Mouse (Mus musculus): ENCODE measurements around the gene Trim7.
A peak's percentile ranks its signal among the peaks of the same experiment; 100 is the strongest.
"Not testable (repeated sequence)": the region's sequence is repeated elsewhere in the genome, so short reads cannot be mapped to it uniquely, and the experiment has no call there.

The Trim7 gene

DNA sequence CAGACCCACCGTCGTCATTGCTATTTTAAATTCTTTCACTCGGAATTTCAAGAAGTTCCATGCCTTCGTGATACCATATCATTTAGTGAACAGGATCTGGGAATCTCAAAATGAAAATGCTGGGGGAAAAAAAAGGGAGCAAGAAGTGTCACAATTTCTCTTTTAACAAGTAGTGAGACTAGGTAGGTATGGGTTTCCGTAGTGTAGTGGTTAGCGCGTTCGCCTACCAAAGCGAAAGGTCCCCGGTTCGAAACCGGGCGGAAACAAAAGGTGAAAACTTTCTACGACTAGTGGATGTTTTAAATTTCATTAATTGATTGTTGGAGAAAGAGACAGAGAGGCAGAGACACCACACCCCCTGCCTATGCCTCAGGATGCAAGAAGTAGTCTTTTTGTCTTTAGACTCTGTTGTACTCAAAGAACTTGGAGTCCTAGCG, 2.4 kb upstream of the Trim7 start:
- peak in 1 of 2 experiments; percentile 52 for DNase-seq (ENCODE audit: low spot score in 2 of 2)

DNA sequence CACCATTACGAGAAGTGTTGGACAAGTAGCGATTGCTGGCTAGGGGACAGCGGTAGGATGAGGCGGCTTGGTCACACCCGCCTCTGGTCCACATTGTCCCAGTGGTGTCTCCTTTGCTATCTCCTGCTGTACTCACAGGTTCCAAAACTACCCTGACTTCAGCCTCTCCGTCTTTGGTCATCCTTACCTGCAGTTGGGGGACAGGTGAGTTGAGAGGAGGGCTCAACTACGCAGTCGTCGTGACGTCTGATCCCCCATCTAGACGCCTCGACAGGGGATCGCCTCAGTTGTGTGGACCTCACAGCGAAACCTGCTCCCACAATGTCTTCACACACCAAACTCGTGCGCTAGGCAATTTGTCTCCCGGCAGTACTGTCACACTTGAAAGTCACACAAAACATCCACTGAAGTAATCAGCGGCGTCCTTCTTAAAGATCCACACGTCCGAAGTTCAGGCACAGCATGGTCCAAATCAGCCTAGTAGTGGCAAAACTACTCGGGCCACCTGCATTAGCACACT, 1.6 kb upstream of the Trim7 start:
- DNase-seq (ENCODE audit: low spot score in 2 of 2): no peak

DNA sequence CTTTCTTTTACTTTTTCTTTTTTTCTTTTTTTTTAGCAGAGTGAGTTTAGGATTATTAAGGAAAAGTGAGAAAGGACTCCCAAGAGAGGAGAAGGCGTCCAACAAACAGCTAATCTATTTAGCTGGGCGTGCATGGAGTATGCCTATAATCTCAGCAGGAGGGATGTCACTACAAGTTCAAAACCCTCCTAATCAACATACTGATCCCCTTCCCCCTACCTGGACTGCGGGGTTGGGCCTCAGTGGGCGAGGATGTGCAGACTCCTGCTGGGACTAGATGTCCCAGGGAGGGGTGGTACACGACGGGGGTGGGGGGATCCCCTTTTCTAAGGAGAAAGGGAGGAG, 784 bp downstream of the Trim7 start:
- no peak for DNase-seq (ENCODE audit: low spot score in 2 of 2)

DNA sequence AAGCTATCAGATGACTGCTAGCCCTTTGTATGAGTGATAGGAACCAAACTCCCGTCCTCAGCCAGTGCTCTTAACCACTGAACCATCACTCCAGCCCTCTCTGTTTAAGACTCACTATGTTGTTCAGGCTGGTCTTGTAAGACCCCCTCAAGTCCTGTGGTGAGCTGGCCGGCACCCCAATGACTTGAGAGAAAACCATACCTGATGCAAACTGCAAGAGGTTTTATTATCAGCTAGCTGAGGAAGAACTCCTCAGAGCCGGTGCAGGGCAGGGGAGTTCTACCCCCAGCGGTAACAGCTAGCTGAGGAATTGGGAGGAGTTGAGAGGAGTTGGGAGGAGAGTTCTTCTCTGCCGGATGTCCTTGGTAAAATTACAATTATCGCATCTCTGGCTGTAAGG, 2.0 kb downstream of the Trim7 start:
- DNase-seq (ENCODE audit: low spot score in 2 of 2): no peak

DNA sequence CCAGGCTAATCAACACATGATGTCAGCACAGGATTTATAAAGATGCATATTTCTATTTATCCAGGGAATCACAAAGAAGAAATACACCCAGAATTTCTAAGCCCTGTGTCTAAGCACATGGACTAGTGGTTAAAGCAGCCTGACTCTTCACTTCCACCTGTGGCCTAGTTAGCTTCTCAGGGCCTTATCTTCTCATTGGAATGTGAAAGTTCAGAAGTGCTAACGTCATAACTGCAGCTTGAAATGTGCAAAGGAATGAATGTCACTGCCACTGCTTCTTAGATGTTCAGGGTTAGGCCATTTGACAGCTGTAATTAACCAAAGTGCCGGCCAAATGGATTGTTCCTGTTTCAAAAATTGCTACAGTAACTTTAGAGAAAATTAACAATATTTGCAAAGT, 4.3 kb downstream of the Trim7 start:
- DNase-seq (ENCODE audit: low spot score in 2 of 2): no peak

DNA sequence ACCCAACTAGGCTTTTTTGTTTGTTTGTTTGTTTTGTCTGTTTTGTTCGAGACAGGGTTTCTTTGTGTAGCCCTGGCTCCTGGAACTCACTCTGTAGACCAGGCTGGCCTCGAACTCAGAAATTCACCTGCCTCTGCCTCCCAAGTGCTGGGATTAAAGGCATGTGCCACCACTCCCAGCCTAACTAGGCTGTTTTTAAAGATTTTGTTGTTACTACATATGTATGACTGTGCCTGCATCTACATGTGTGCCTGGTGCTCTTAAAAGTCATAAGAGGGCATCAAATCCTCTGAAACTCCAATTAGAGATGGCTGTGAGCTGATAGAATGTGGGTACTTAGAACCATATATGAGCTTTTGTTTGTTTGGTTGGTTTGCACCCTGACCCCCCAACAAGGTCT, 5.3 kb downstream of the Trim7 start:
- no peak for DNase-seq (ENCODE audit: low spot score in 2 of 2)

DNA sequence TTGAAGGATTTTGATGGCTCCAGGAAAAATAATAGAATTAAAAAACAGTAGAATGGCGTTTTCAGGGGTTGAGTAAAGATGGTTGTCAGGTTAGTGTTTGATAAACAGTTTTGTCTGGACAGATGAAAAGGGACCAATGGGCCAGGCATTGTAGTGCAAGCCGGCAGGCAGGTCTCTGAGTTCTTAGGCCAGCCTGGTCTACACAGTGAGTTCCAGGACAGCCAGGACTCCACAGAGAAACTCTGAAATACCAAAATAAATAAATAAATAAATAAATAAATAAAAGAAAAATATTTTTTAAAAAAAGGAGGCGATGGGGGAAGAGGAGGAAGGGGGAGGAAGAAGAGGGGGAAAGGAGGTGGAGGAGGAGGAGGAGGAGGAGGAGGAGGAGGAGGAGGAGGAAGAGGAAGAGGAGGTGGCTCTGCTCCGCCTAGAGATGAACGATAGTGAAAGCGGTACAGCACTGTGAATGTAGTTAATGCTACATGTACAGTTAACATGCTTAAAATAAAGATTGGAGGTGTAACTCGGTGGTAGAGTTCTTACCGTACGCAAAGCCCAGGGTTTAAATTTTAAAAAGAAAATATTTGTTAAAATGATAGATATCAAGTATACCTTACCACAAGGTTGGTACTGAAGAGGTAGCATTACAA, 7.3 kb downstream of the Trim7 start:
- DNase-seq (ENCODE audit: low spot score in 2 of 2): no peak

DNA sequence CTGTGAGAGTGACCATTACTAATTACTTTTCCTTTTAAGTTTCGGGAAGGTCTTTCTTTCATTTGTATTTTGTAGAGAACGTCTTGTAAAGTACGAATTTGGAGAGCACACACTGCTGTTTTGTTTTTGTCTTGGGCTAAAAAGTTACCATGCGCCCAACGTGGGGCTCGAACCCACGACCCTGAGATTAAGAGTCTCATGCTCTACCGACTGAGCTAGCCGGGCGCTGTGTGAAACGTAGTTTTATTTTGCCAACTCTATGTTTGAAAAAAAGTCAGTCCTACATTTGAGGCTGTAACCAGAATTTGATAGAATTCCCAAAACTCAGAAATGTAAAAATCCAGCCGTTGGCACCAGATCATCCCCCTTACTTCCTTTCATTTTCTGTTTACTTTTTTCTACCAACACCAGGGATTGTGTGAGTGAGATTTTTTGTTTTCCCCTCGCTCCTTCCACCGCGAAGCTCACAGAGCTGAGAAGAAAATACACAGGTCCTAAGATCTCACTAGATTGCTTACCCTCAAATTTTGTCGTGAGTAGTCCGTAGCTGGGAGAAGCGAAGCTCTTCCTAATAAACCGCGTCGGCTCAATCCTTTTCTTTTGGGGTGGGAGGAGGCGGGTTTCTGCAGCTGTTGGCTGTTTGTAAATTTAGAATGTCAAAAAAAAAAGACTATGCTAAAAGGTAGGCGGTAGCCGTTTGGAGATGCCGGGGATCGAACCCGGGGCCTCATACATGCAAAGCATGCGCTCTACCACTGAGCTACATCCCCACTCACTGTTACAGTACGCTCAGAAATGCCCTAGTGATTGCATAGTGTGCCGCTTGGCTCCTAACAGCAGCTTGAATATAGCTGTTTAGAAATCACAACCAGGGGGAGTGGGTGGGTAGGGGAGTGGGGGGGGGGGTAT, 8.0 kb downstream of the Trim7 start:
- peak; percentile 81 to 90 for DNase-seq (ENCODE audit: low spot score in 2 of 2)

DNA sequence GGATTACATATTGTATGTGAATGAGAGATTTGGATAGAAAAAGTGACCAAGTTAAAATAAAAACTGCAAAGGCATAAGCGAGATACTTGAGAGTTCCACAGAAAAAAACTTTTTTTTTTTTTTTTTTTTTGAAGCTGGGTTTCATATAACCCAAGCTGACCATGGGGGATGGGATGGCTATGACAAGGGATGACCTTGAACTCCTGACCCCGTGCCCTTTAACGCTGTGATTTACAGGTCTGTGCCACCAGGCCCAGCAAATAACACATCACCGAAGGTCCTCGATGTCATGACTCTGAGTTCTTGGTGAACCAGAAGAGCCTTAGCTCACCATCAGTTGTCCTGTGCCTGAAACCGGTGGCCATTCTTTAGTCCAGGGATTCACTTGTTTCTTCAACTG, 10.0 kb downstream of the Trim7 start:
- DNase-seq (ENCODE audit: low spot score in 2 of 2): no peak

DNA sequence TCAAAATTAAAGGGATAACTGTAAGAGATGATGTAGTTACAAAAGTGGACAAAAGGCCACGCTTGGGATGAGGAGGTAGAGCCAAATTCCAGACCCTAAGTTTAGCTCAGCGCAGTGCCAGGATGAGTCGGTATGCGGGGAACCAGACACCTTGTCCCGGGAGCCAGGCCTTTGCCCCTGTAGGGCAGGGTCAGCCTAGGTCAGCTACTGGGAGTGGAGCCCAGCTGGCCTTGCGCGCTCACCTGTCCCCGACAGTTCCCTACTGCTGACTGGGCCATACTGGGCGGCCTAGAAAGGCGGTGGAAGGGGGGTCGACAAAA, 11.0 kb downstream of the Trim7 start:
- DNase-seq (ENCODE audit: low spot score in 2 of 2): no peak

DNA sequence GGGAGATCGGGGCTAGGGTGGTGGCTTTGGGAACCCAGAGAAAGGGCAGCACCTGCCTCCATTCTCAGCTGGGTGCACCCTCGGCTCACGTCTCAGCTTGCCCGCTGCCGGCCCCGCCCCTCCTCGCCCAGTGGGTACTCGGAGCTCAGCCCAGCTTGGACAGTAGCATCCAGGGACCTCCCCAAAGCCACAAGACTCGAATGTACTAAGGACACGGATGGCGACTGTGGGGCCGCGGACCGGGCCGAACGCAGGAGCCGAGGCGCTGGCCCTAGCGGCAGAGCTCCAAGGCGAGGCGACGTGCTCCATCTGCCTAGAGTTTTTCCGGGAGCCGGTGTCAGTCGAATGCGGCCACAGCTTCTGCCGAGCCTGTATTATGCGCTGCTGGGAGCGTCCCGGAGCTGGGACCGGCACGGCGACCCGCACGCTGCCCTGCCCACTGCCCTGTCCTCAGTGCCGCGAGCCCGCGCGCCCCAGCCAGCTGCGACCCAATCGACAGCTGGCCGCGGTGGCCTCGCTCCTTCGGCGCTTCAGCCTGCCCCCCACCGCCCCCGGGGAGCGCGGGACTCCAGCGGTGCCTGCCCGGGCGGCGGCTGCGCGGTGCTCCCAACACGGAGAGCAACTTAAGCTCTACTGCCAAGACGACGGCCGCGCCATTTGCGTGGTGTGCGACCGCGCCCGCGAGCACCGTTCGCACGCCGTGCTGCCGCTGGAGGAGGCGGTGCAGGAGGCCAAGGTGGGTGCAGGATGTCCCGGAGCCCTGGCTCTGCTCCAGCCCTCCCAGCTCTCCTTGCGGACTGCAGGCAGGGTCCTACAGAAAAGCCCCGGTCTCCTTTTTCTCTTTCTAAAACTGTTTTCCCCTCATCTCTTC, 11.6 kb downstream of the Trim7 start:
- peak in 1 of 2 experiments; percentile 45 for DNase-seq (ENCODE audit: low spot score in 2 of 2)

DNA sequence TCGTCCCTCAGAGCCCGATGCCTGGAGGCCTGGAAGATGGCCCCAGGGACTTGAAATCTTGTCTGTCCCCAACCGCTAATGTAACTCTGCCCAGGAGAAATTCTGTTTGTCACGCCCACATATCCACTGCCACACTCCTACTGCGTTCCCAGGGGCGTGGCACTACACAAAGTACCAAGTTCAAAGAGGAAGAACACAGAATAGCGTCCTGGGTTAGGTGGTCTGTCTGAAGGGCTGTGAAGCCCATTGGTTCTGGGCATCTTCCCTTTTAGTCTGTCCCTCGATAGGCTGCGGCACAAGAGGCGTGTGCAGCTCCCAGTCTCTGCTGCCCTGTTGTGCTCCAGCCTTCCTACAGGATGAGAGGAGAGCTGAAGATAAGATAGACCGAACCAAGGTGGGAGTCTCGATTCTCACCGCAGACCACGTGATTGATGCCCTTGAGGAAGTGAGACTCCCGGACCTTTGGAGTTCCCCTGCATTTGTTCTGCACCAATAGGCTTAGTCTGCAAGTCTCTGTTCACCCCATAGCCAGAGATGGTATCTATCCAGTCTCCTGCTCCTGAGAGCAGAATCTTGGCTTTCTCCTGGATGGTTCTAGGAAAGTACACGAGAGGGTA, 12.3 kb downstream of the Trim7 start:
- no peak for DNase-seq (ENCODE audit: low spot score in 2 of 2)

DNA sequence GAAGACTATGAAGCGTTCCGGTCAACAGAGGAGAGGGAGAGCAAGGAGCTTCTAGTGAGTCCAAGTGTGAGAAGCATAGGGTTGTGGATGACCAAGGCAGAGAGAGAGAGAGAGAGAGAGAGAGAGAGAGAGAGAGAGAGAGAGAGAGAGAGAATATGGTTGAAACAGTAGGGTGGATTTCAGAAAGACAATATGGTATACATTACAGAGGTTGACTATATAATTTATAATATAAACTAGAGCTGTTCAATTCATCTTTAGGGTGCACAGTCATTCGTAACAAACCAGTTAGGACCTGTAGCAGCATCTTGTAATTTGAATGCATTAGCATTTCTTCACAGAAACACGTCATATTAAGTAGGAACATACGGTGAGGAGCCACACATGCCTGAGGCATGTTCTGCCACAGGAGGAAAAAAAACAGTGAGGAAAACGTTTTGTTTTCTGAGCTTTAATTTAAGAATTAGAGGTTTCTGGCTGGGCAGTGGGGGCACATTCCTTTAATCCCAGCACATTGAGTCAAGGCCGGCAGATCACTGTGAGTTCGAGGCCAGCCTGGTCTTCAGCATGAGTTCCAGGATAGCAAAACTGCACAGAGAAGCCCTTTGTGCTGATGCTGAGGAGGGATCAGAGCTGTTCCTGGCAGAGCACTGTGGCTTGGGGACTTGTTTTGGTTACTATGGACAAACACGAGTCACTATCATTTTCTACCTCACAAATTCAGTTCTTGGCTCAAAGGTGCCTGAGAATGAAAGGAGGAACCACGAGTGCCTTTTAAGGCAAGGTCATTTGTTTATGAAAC, 13.1 kb downstream of the Trim7 start:
- no peak for DNase-seq (ENCODE audit: low spot score in 2 of 2)

DNA sequence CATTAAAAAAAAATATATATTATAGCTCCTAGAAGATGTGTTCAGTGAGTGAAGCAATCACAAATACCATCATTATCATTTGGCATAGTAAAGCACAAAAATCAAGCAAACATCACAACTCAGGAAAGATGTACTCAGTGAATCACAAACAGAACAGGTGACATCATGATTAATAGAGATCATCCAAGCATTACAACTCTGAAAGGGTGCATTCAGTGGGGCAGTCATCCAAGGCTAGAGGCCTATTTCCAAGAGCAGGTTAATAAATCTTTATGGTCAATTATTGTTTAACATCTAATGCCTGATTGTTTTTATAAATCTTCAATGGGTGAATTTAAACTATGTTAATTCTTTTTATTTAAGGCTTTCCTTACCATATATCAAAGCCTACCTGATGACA, 14.9 kb downstream of the Trim7 start:
- no peak for DNase-seq (ENCODE audit: low spot score in 2 of 2)

DNA sequence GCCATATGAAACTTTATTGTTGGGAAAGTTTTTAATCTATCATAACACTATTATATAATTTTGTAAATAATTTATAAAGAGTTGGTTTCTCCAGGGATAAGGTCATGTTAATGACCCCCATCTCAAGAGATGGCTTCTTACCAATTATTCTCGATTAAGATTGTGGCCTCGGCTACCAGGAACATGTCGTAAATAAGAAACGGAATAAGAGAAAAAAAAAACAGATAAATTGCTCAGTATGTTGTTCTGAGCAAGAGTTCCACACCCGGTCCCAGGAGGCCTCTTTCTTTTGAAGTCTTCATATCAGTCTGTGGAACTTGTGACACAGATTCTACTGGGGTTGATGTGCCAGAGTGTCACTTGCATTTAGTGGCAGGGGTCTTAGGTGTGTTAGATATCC, 15.3 kb downstream of the Trim7 start:
- DNase-seq (ENCODE audit: low spot score in 2 of 2): no peak

DNA sequence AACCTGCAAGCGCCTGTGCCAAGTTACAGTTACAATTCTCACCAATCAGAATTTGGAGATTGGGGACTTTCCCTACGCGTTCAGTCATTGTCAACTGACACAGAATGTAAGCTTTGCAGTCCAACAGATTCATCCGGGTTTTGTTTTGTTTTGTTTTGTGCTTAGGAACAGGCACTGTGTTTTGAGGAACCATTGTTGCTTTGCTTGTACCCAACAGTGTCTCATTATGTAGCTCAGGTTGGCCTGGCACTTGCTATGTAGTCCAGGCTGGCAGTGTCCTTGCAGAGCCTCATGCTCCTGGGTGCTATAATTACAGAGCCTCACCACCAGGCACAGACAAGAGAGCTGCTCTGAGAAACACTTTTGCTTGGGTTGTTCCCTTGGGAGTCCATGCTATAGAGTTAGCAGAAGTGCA, 16.4 kb downstream of the Trim7 start:
- no peak for DNase-seq (ENCODE audit: low spot score in 2 of 2)

DNA sequence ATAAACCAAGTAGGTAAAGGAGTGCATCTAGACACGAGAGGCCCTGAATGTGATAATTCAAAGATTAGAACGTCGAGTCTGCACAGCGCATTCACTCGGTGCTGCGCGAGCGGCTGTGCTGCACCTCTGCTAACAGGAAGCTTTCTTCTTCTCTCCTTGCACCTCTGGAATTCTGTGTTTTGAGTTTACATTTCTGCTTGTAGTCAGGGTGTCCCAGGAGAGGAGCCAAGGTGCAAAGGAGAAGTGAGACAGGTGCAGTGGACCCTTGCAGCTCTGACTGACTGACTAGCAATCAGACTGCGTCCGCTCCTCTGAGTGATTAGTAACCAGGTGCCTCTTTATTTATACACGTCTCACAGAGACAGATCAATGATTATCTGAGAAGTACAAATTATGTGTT, 17.3 kb downstream of the Trim7 start:
- no peak for DNase-seq (ENCODE audit: low spot score in 2 of 2)

DNA sequence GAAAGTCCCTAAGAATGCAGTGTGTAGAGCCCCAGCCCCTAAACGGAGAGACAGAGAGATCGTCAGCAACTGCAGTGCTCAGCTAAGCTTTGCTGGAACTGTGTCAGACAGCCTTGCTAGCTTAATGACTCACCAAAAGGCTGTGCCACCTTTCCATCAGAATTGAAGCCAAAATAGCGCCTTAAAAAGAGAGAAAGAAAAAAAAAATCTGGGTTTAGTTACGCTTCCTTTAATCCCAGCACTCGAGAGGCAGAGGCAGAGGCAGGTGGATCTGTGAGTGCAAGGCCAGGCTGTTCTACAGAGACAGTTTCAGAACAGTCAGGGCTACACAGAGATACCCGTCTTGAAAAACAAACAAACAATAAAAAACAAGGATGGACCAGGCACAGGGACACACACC, 18.4 kb downstream of the Trim7 start:
- DNase-seq (ENCODE audit: low spot score in 2 of 2): no peak

DNA sequence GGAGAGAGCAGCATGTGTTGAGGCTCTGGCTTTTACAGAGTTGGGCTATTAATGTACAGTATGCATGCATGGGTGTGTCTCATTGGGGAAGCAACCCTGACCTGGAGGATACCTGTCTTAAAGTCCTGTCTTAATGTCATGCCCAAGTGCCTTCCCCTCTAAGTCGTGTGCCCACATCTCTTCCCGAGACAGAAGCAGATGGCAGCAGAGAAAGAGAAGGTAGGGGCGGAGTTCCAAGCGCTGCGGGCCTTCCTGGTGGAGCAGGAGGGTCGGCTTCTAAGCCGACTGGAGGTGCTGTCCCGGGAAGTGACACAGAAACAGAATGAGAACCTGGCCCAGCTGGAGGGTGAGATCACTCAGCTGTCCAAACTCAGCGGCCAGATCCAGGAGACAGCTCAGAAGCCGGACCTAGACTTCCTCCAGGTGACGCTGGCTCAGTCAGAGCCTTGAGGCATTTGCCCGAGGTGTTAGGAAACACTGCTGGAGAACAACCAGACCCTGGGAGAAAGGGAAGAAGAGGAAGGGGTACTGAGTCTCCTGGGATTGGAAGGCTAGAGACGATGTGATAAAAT, 19.4 kb downstream of the Trim7 start:
- no peak for DNase-seq (ENCODE audit: low spot score in 2 of 2)

DNA sequence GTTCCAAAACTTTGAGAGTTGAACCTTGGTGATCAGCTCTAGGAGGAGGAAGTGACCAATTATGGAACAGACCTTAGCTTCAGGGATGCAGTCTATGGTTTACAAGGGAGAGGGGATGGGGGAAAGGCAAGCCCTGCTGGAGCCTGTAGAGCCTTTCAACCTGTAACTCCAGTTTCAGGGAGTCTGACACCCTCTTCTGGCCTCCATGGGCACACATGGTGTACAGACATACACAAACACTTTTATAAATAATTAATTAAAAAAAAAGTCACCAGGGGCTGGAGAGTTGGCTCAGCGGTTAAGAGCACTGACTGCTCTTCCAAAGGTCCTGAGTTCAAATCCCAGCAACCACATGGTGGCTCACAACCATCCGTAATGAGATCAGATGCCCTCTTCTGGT, 20.4 kb downstream of the Trim7 start:
- not testable (repeated sequence) for DNase-seq (ENCODE audit: low spot score in 2 of 2)

DNA sequence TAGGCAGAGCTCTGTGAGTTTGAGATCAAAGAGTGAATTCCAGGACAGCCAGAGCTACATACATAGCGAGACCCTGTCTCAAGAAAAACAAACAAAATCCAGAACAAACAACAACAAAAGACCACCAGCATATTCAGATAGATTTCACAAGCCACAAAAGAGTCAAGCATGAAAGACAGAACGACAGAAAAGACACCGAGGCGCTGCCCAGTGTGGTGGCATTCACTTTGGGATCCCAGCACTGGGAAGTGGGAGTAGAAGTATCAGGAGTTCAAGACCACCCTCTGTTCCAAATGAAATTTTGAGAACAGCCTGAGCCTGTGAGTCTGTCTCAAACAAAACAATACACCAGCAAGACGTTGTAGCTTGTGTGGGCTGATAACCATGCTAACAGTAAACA, 20.9 kb downstream of the Trim7 start:
- no peak for DNase-seq (ENCODE audit: low spot score in 2 of 2)

All from cerebellum, postnatal 4 days (tissue).